Mouse (Mus musculus) CH12.LX (cell line): ENCODE data around the gene Tmeff1. TPM values are rescaled to one million over a fixed set of nuclear protein-coding genes. Genes with fewer than 3 reads are reported as not detected.
A peak's percentile ranks its signal among the peaks of the same experiment; 100 is the strongest.
"Not testable (repeated sequence)": the region's sequence is repeated elsewhere in the genome, so short reads cannot be mapped to it uniquely, and the experiment has no call there.

ENCODE experiments used
- DNase-seq: peaks from one replicate; pipeline ENCODE4 v3.0.0-alpha.2; 2013; ENCODE audit errors: extremely low read depth
- H3K27ac ChIP-seq: 2 replicates; pipeline ENCODE4 v1.5.1; 2012; ENCODE audit warnings: low read depth, mild to moderate bottlenecking, control low read depth, moderate library complexity; ENCODE audit not compliant: insufficient read depth
- H3K27me3 ChIP-seq: replicated peaks from 2 replicates; pipeline ENCODE3; 2012; ENCODE audit warnings: inconsistent platforms
- H3K36me3 ChIP-seq, 2 experiments: replicated peaks in 1 of 2; 2 replicates each; pipeline versions ENCODE3 to v1.6.1; 2012; ENCODE audit warnings: inconsistent platforms in 1 of 2, low read length in 1 of 2, mild to moderate bottlenecking in 1 of 2, mixed read lengths in 1 of 2, moderate library complexity in 1 of 2; ENCODE audit not compliant: control insufficient read depth in 1 of 2, insufficient read depth in 1 of 2
- H3K4me1 ChIP-seq, 2 experiments: 2 replicates each; pipeline ENCODE4 v1.6.1; 2012; ENCODE audit warnings: inconsistent platforms in 1 of 2, moderate library complexity in 1 of 2; ENCODE audit not compliant: insufficient read depth in 2 of 2, control insufficient read depth in 1 of 2
- H3K4me2 ChIP-seq: 2 replicates; pipeline ENCODE4 v1.6.1; 2012; ENCODE audit warnings: low read depth, mild to moderate bottlenecking, control low read depth; ENCODE audit not compliant: poor library complexity, insufficient read depth, severe bottlenecking
- H3K4me3 ChIP-seq, 3 experiments: fragments of 150-350 bp in 1 of 3; sonication (generic) in 1 of 3; replicated peaks in 1 of 3; 2 replicates each; pipeline versions ENCODE3 to v1.5.1; 2011 to 2012; ENCODE audit warnings: low read depth in 2 of 3, low read length in 2 of 3, mild to moderate bottlenecking in 2 of 3, moderate library complexity in 2 of 3, control low read depth in 1 of 3, improper control_type of control experiment in 1 of 3, inconsistent platforms in 1 of 3, mixed read lengths in 1 of 3; ENCODE audit not compliant: poor library complexity in 1 of 3
- H3K79me2 ChIP-seq: replicated peaks from 2 replicates; pipeline ENCODE4 v1.6.1; 2012; ENCODE audit warnings: mild to moderate bottlenecking, moderate library complexity; ENCODE audit not compliant: control insufficient read depth, poor library complexity, insufficient read depth, severe bottlenecking; ENCODE audit errors: extremely low read depth
- H3K9ac ChIP-seq: 2 replicates; pipeline ENCODE4 v1.6.1; 2012; ENCODE audit warnings: low read depth, mild to moderate bottlenecking, control low read depth, moderate library complexity; ENCODE audit not compliant: insufficient read depth
- H3K9me3 ChIP-seq: replicated peaks from 2 replicates; pipeline ENCODE3; 2012; ENCODE audit warnings: low read length, inconsistent platforms, mixed read lengths
- CHD1 ChIP-seq: IDR thresholded peaks from 2 replicates; pipeline ENCODE4 v1.6.1; 2012; ENCODE audit warnings: low read depth, low read length, improper control_type of control experiment, inconsistent platforms
- ELF1 ChIP-seq: IDR thresholded peaks from 2 replicates; pipeline ENCODE4 v1.6.1; 2014; ENCODE audit warnings: low read depth, mild to moderate bottlenecking, inconsistent platforms, low read length, improper control_type of control experiment
- EP300 ChIP-seq: IDR thresholded peaks from 2 replicates; pipeline ENCODE4 v1.6.1; 2011; ENCODE audit warnings: low read length, improper control_type of control experiment
- GABPA ChIP-seq: IDR thresholded peaks from 2 replicates; pipeline ENCODE4 v1.6.1; 2012; ENCODE audit warnings: low read depth, low read length, improper control_type of control experiment, inconsistent platforms; ENCODE audit not compliant: insufficient replicate concordance
- JUN ChIP-seq: IDR thresholded peaks from 2 replicates; pipeline ENCODE4 v1.6.1; 2011; ENCODE audit warnings: low read depth, mild to moderate bottlenecking, low read length, improper control_type of control experiment, moderate library complexity; ENCODE audit not compliant: insufficient read depth
- JUND ChIP-seq: conservative IDR thresholded peaks from 2 replicates; pipeline ENCODE4 v1.6.1; 2011; ENCODE audit warnings: low read depth, low read length, improper control_type of control experiment
- MAFK ChIP-seq: IDR thresholded peaks from 2 replicates; pipeline ENCODE4 v1.6.1; 2011; ENCODE audit warnings: low read length, improper control_type of control experiment; ENCODE audit not compliant: insufficient replicate concordance
- MAZ ChIP-seq: IDR thresholded peaks from 2 replicates; pipeline ENCODE4 v1.6.1; 2012; ENCODE audit warnings: low read depth, mild to moderate bottlenecking, inconsistent platforms, low read length, improper control_type of control experiment, moderate library complexity
- MEF2A ChIP-seq: IDR thresholded peaks from 2 replicates; pipeline ENCODE4 v1.6.1; 2014; ENCODE audit warnings: low read depth, mild to moderate bottlenecking, inconsistent platforms, low read length, improper control_type of control experiment, borderline replicate concordance
- MYC ChIP-seq: IDR thresholded peaks from 2 replicates; pipeline ENCODE4 v1.6.1; 2011; ENCODE audit warnings: low read depth, mild to moderate bottlenecking, improper control_type of control experiment, low read length
- NELFE ChIP-seq: IDR thresholded peaks from 2 replicates; pipeline ENCODE4 v1.6.1; 2011; ENCODE audit warnings: low read depth, low read length, improper control_type of control experiment
- NRF1 ChIP-seq: IDR thresholded peaks from 2 replicates; pipeline ENCODE4 v1.6.1; 2014; ENCODE audit warnings: low read depth, mild to moderate bottlenecking, inconsistent platforms, low read length, improper control_type of control experiment, moderate library complexity
- PAX5 ChIP-seq: IDR thresholded peaks from 2 replicates; pipeline ENCODE4 v1.6.1; 2012; ENCODE audit warnings: low read length, inconsistent platforms, mixed read lengths
- POLR2A ChIP-seq: IDR thresholded peaks from 2 replicates; pipeline ENCODE4 v1.6.1; 2011; ENCODE audit warnings: low read depth, mild to moderate bottlenecking, improper control_type of control experiment, low read length
- POLR2AphosphoS2 ChIP-seq: IDR thresholded peaks from 2 replicates; pipeline ENCODE4 v1.6.1; 2011; ENCODE audit warnings: low read depth, low read length, improper control_type of control experiment
- SIN3A ChIP-seq: IDR thresholded peaks from 2 replicates; pipeline ENCODE4 v1.6.1; 2012; ENCODE audit warnings: low read length, improper control_type of control experiment, inconsistent platforms
- TBP ChIP-seq: conservative IDR thresholded peaks from 2 replicates; pipeline ENCODE4 v1.6.1; 2011; ENCODE audit warnings: low read depth, low read length, improper control_type of control experiment
- TCF12 ChIP-seq: IDR thresholded peaks from 2 replicates; pipeline ENCODE4 v1.6.1; 2014; ENCODE audit warnings: low read depth, mild to moderate bottlenecking, inconsistent platforms, low read length, improper control_type of control experiment
- UBTF ChIP-seq: IDR thresholded peaks from 2 replicates; pipeline ENCODE4 v1.6.1; 2012; ENCODE audit warnings: low read depth, mild to moderate bottlenecking, inconsistent platforms, low read length, improper control_type of control experiment, moderate library complexity
- USF1 ChIP-seq: IDR thresholded peaks from 2 replicates; pipeline ENCODE4 v1.6.1; 2014; ENCODE audit warnings: low read depth, mild to moderate bottlenecking, inconsistent platforms, low read length, improper control_type of control experiment
- ZC3H11A ChIP-seq: IDR thresholded peaks from 2 replicates; pipeline ENCODE4 v1.6.1; 2012; ENCODE audit warnings: low read depth, mild to moderate bottlenecking, inconsistent platforms, low read length, improper control_type of control experiment
- ZMIZ1 ChIP-seq: IDR thresholded peaks from 2 replicates; pipeline ENCODE4 v1.6.1; 2012; ENCODE audit warnings: low read depth, mild to moderate bottlenecking, inconsistent platforms, low read length, improper control_type of control experiment
- ZNF384 ChIP-seq: IDR thresholded peaks from 2 replicates; pipeline ENCODE4 v1.6.1; 2012; ENCODE audit warnings: low read depth, low read length, improper control_type of control experiment, inconsistent platforms
- dilution Hi-C: fragments of 300-500 bp; cut with MboI; formaldehyde crosslinking; loops from 2 replicates; pipeline ENCODE4 v1.14.3; 2020; ENCODE audit warnings: low sequenced_read_pairs; ENCODE audit not compliant: extremely low pct_unique_long_range_greater_than_20kb, extremely low pct_ligation_motif_present
- in situ Hi-C: fragments of 300-500 bp; cut with MboI; formaldehyde crosslinking; loops from 3 replicates; pipeline ENCODE4 v1.14.3; 2019; ENCODE audit warnings: low sequenced_read_pairs, low pct_ligation_motif_present, low pct_unique_long_range_greater_than_20kb, mixed read lengths
- polyA plus RNA-seq: library from polyadenylated mRNA; unstranded; fragments of >175 nt; gene quantifications from 2 replicates; pipeline ENCODE4 v1.2.1, GENCODE M21; 2012; ENCODE audit warnings: low read depth; ENCODE audit not compliant: insufficient read length
- total RNA-seq, 2 experiments: library from RNA; depleted of rRNA; stranded (reverse); fragments of 300-350 nt in 1 of 2; fragments of >200 nt in 1 of 2; gene quantifications; 2 replicates each; pipeline ENCODE4 v1.2.3; 2012 to 2014

The Tmeff1 gene
- total and polyA plus RNA-seq, 3 experiments: 23.3 to 32.4 (median 29.6) TPM

- peak; percentile 66 for DNase-seq
- Histone ChIP-seq H3K4me1 (peaks cover 2 to 18% of the 10 kb centered on the region in 2 experiments; a peak in 3 of 4 replicates), H3K4me2 (peak overlapping the region; percentile 93), H3K79me2 (peaks cover 19% of the 10 kb centered on the region), H3K36me3 (peaks cover 4 to 22% of the 10 kb centered on the region in 2 experiments), H3K27ac (peak overlapping the region; percentile 89), H3K9ac (peak overlapping the region; percentile 99), H3K4me3 (peak overlapping the region; percentile 73 to 77 (median 74))
- dilution Hi-C loops, in situ Hi-C loops, H3K27me3 ChIP-seq, H3K9me3 ChIP-seq: not testable (repeated sequence)
- 0 out of 2 replicates have a peak, but pooled peaks have one; percentile 37 for TF ChIP-seq ZMIZ1
- TF ChIP-seq NELFE: peak; percentile 62
- peak; percentile 86 for TF ChIP-seq TBP
- TF ChIP-seq MYC: 0 out of 2 replicates have a peak, but pooled peaks have one; percentile 55
- 0 out of 2 replicates have a peak, but pooled peaks have one; percentile 39 for TF ChIP-seq MAZ
- peak; percentile 35; the same call in 1 of the 2 replicates for TF ChIP-seq TCF12
- peak; percentile 84 for TF ChIP-seq POLR2A
- TF ChIP-seq SIN3A: peak; percentile 37; the same call in 1 of the 2 replicates
Measured at GRCm38 (mm10) chr4:48683633-48684209, 98.7 kb downstream of the Tmeff1 start.

GRCm38 (mm10) chr4:48684593-48685187, 99.7 kb downstream of the Tmeff1 start:
- TF ChIP-seq JUND (no peak), CHD1 (no peak), ZNF384 (peak; percentile 38; the same call in 1 of the 2 replicates)
- no peak for DNase-seq
- in situ Hi-C loops: no loop called here
- no peak overlapping the region for H3K9ac ChIP-seq
- peaks cover 7% of the 10 kb centered on the region for H3K9me3 ChIP-seq
- H3K4me1 ChIP-seq: peaks cover 0 to 18% of the 10 kb centered on the region in 2 experiments; a peak in 2 of 4 replicates
- H3K79me2 ChIP-seq: peaks cover 16% of the 10 kb centered on the region
- H3K27ac ChIP-seq: no peak overlapping the region
- H3K4me3 ChIP-seq: no peak overlapping the region
- H3K4me2 ChIP-seq: peak overlapping the region; percentile 36; the same call in 1 of the 2 replicates
- H3K36me3 ChIP-seq: peaks cover 0 to 15% of the 10 kb centered on the region in 2 experiments
- dilution Hi-C loops: no loop called here
- no peaks in the 10 kb centered on the region for H3K27me3 ChIP-seq

DNA sequence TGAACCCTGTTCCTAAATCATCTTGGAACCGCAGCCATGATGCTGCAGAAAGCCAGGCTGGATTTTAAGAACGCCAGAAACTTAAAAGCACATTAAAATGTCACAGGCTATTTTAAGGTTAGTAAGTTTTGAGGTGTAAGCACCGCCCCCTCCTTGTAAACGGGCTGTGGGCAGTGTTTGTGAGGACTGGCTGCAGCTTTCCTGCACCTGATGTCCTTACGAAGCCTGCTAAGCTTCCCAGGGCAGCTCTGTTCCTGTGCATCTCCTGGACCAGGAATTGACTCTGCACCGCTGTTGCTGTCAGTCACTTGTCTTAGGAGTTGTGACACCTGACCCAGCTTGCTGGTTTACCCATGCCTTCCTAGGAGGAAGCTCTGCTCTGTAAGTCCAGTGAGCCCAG, 103.2 kb downstream of the Tmeff1 start:
- DNase-seq: no peak
- Histone ChIP-seq H3K9me3 (peaks cover 7% of the 10 kb centered on the region), H3K4me2 (no peak overlapping the region), H3K27ac (no peak overlapping the region), H3K4me1 (peaks cover 0 to 19% of the 10 kb centered on the region in 2 experiments; a peak in 2 of 4 replicates), H3K36me3 (no peaks in the 10 kb centered on the region), H3K9ac (no peak overlapping the region), H3K27me3 (no peaks in the 10 kb centered on the region), H3K79me2 (peaks cover 3% of the 10 kb centered on the region), H3K4me3 (no peak overlapping the region)
- TF ChIP-seq EP300 (no peak), NELFE (no peak), POLR2AphosphoS2 (no peak), NRF1 (no peak), GABPA (no peak), TCF12 (no peak), JUND (no peak), CHD1 (no peak), TBP (no peak), MEF2A (no peak), ZC3H11A (no peak), ELF1 (no peak), PAX5 (no peak), MAFK (no peak), USF1 (no peak), UBTF (no peak), JUN (no peak)
- dilution Hi-C loops (no loop called here), in situ Hi-C loops (no loop called here)
